Mouse (Mus musculus) liver, embryonic 14 days (tissue): ENCODE results near the gene Egfem1. TPM values are rescaled to one million over a fixed set of nuclear protein-coding genes. Genes with fewer than 3 reads are reported as not detected.

Source experiments
- polyA plus RNA-seq: library from polyadenylated mRNA; depleted of rRNA; stranded (reverse); fragments of >200 nt; gene quantifications from 2 replicates; pipeline ENCODE4 v1.2.3, GENCODE M21; 2012; rRNA removed

Gene Egfem1
- polyA plus RNA-seq, result 0.03 TPM in 2 replicates

GRCm38 (mm10) chr3:29081952-29082295 lies at the start of gene Egfem1:
TSS of gene Egfem1 (plus strand) at chr3:29082023.

Other genes starting within 250 kb of the Egfem1 start
- not detected in 2 replicates for gene Gm1527, start 189.4 kb upstream of the Egfem1 start, polyA plus RNA-seq